Mouse (Mus musculus): Measurements from ENCODE around the gene Fdxr. TPM values are rescaled to one million over a fixed set of nuclear protein-coding genes. Genes with fewer than 3 reads are reported as not detected.

The Fdxr gene
- polyA plus RNA-seq, 1 experiment from 2014 or later: 17.8 TPM

GRCm38 (mm10) chr11:115275509-115275908 lies 1.3 kb downstream of the Fdxr start:
- peak overlapping the region; percentile 82; the same call in 1 of the 2 replicates for H3K9ac ChIP-seq
- ATAC-seq: no peak
- H3K9me3 ChIP-seq (replicated peaks): no peaks in the 10 kb centered on the region
- H3K27me3 ChIP-seq (replicated peaks): no peaks in the 10 kb centered on the region
- H3K36me3 ChIP-seq: 0 out of 2 replicates have a peak, but pooled peaks cover 9% of the 10 kb centered on the region
- H3K4me1 ChIP-seq: peaks cover 69% of the 10 kb centered on the region
- H3K27ac ChIP-seq: no peak overlapping the region
- WGBS (ENCODE audit: insufficient replicate concordance): 41% methylated on average over 6 of the region's 6 CpGs
- 0 out of 2 replicates have a peak overlapping the region, but pooled peaks have one; percentile 68 for H3K4me3 ChIP-seq
- peak overlapping the region; percentile 90 for H3K4me2 ChIP-seq

GRCm38 (mm10) chr11:115274771-115275170 lies 2.1 kb downstream of the Fdxr start:
- H3K4me2 ChIP-seq: 0 out of 2 replicates have a peak overlapping the region, but pooled peaks have one; percentile 90

GRCm38 (mm10) chr11:115274178-115274577 lies 2.7 kb downstream of the Fdxr start:
- Histone ChIP-seq H3K4me2 (no peak overlapping the region), H3K4me3 (no peak overlapping the region), H3K36me3 (peaks cover 14% of the 10 kb centered on the region), H3K27ac (no peak overlapping the region), H3K4me1 (peaks cover 59% of the 10 kb centered on the region), H3K9me3 (replicated peaks) (no peaks in the 10 kb centered on the region), H3K9ac (no peak overlapping the region), H3K27me3 (replicated peaks) (peaks cover 5% of the 10 kb centered on the region; the same call in 1 of the 2 replicates)
- WGBS (ENCODE audit: insufficient replicate concordance): 70% methylated on average over 7 of the region's 7 CpGs
- ATAC-seq: no peak

More at GRCm38 (mm10) chr11:115274771-115275170, 2.1 kb downstream of the Fdxr start:
- Histone ChIP-seq H3K9me3 (replicated peaks) (no peaks in the 10 kb centered on the region), H3K36me3 (0 out of 2 replicates have a peak, but pooled peaks cover 9% of the 10 kb centered on the region), H3K4me3 (no peak overlapping the region), H3K27me3 (replicated peaks) (no peaks in the 10 kb centered on the region), H3K27ac (no peak overlapping the region), H3K9ac (no peak overlapping the region), H3K4me1 (peaks cover 64% of the 10 kb centered on the region)
- WGBS (ENCODE audit: insufficient replicate concordance): 75% methylated on average over 6 of the region's 6 CpGs
- no peak for ATAC-seq

GRCm38 (mm10) chr11:115273735-115274134 lies 3.1 kb downstream of the Fdxr start:
- ATAC-seq: no peak
- H3K9me3 ChIP-seq (replicated peaks): no peaks in the 10 kb centered on the region
- WGBS (ENCODE audit: insufficient replicate concordance): 60% methylated on average over 7 of the region's 7 CpGs
- H3K4me1 ChIP-seq: peaks cover 54% of the 10 kb centered on the region
- no peak overlapping the region for H3K4me2 ChIP-seq
- H3K4me3 ChIP-seq: no peak overlapping the region
- H3K27ac ChIP-seq: no peak overlapping the region
- H3K27me3 ChIP-seq (replicated peaks): peaks cover 9% of the 10 kb centered on the region; the same call in 1 of the 2 replicates
- H3K9ac ChIP-seq: no peak overlapping the region
- peaks cover 18% of the 10 kb centered on the region for H3K36me3 ChIP-seq

- Histone ChIP-seq H3K27me3 (replicated peaks) (peaks cover 17% of the 10 kb centered on the region), H3K4me3 (no peak overlapping the region), H3K9me3 (replicated peaks) (no peaks in the 10 kb centered on the region), H3K36me3 (peaks cover 26% of the 10 kb centered on the region), H3K4me1 (peaks cover 47% of the 10 kb centered on the region), H3K27ac (no peak overlapping the region), H3K9ac (no peak overlapping the region), H3K4me2 (no peak overlapping the region)
- ATAC-seq: no peak
- 66% methylated on average over 10 of the region's 10 CpGs for WGBS (ENCODE audit: insufficient replicate concordance)
Observed at GRCm38 (mm10) chr11:115272894-115273498, 3.9 kb downstream of the Fdxr start.

GRCm38 (mm10) chr11:115271481-115271880 lies 5.4 kb downstream of the Fdxr start:
- H3K4me3 ChIP-seq: no peak overlapping the region
- H3K36me3 ChIP-seq: peaks cover 28% of the 10 kb centered on the region
- peaks cover 54% of the 10 kb centered on the region for H3K4me1 ChIP-seq
- no peak for ATAC-seq
- no peaks in the 10 kb centered on the region for H3K9me3 ChIP-seq (replicated peaks)
- H3K27me3 ChIP-seq (replicated peaks): peaks cover 32% of the 10 kb centered on the region
- H3K9ac ChIP-seq: no peak overlapping the region
- H3K4me2 ChIP-seq: no peak overlapping the region
- H3K27ac ChIP-seq: no peak overlapping the region
- WGBS (ENCODE audit: insufficient replicate concordance): 64% methylated on average over 10 of the region's 10 CpGs

- Histone ChIP-seq H3K27me3 (replicated peaks) (peaks cover 36% of the 10 kb centered on the region), H3K4me2 (no peak overlapping the region), H3K9me3 (replicated peaks) (no peaks in the 10 kb centered on the region), H3K36me3 (peaks cover 28% of the 10 kb centered on the region), H3K9ac (no peak overlapping the region), H3K4me3 (no peak overlapping the region), H3K27ac (no peak overlapping the region), H3K4me1 (peaks cover 52% of the 10 kb centered on the region)
- no peak for ATAC-seq
- 65% methylated on average over 9 of the region's 9 CpGs for WGBS (ENCODE audit: insufficient replicate concordance)
Observed at GRCm38 (mm10) chr11:115271052-115271451, 5.8 kb downstream of the Fdxr start.

GRCm38 (mm10) chr11:115270148-115270861 lies 6.5 kb downstream of the Fdxr start:
- H3K27ac ChIP-seq: no peak overlapping the region
- peaks cover 28% of the 10 kb centered on the region for H3K36me3 ChIP-seq
- WGBS (ENCODE audit: insufficient replicate concordance): 33% methylated on average over 17 of the region's 19 CpGs
- H3K4me2 ChIP-seq: no peak overlapping the region
- no peak overlapping the region for H3K9ac ChIP-seq
- peaks cover 44% of the 10 kb centered on the region for H3K27me3 ChIP-seq (replicated peaks)
- ATAC-seq: no peak
- no peaks in the 10 kb centered on the region for H3K9me3 ChIP-seq (replicated peaks)
- peaks cover 44% of the 10 kb centered on the region for H3K4me1 ChIP-seq
- no peak overlapping the region for H3K4me3 ChIP-seq

GRCm38 (mm10) chr11:115269330-115270066 lies 7.4 kb downstream of the Fdxr start:
- Histone ChIP-seq H3K27me3 (replicated peaks) (peaks cover 52% of the 10 kb centered on the region), H3K4me1 (peaks cover 36% of the 10 kb centered on the region), H3K36me3 (peaks cover 28% of the 10 kb centered on the region), H3K27ac (no peak overlapping the region), H3K9ac (no peak overlapping the region), H3K9me3 (replicated peaks) (no peaks in the 10 kb centered on the region), H3K4me2 (no peak overlapping the region), H3K4me3 (no peak overlapping the region)
- ATAC-seq: no peak
- 84% methylated on average over 27 of the region's 27 CpGs for WGBS (ENCODE audit: insufficient replicate concordance)

GRCm38 (mm10) chr11:115267958-115268357 lies 8.9 kb downstream of the Fdxr start:
- H3K4me1 ChIP-seq: peaks cover 21% of the 10 kb centered on the region
- 76% methylated on average over 11 of the region's 11 CpGs for WGBS (ENCODE audit: insufficient replicate concordance)

GRCm38 (mm10) chr11:115267061-115267883 lies 9.6 kb downstream of the Fdxr start, which contains the start of gene Grin2c:
Gene Grin2c (minus strand): TSS chr11:115267243.
- H3K27ac ChIP-seq: no peak within 1 kb of the TSS
- no peaks in the 10 kb centered on the region for H3K9me3 ChIP-seq (replicated peaks)
- 0 out of 2 replicates have a peak within 1 kb of the TSS, but pooled peaks have one; percentile 47 for H3K9ac ChIP-seq
- H3K27me3 ChIP-seq (replicated peaks): peaks cover 74% of the 10 kb centered on the region
- WGBS (ENCODE audit: insufficient replicate concordance): 9% methylated on average over 35 of the region's 50 CpGs
- peaks cover 28% of the 10 kb centered on the region for H3K36me3 ChIP-seq
- peak within 1 kb of the TSS; percentile 43 for H3K4me3 ChIP-seq
- H3K4me2 ChIP-seq: peak within 1 kb of the TSS; percentile 62
- peaks cover 15% of the 10 kb centered on the region; the same call in 1 of the 2 replicates for H3K4me1 ChIP-seq
- no peak for ATAC-seq

More at GRCm38 (mm10) chr11:115267958-115268357, 8.9 kb downstream of the Fdxr start:
- no peak overlapping the region for H3K4me3 ChIP-seq
- H3K9ac ChIP-seq: no peak overlapping the region
- H3K36me3 ChIP-seq: peaks cover 28% of the 10 kb centered on the region
- no peak for ATAC-seq
- H3K9me3 ChIP-seq (replicated peaks): no peaks in the 10 kb centered on the region
- peaks cover 67% of the 10 kb centered on the region for H3K27me3 ChIP-seq (replicated peaks)
- H3K27ac ChIP-seq: no peak overlapping the region
- no peak overlapping the region for H3K4me2 ChIP-seq
